Mouse (Mus musculus) midbrain, embryonic 10.5 days (tissue): ENCODE results near the gene Rdh1. TPM values are rescaled to one million over a fixed set of nuclear protein-coding genes. Genes with fewer than 3 reads are reported as not detected.

Experiments
- DNase-seq: peaks from one replicate; pipeline ENCODE4 v3.0.0-alpha.2; 2017; ENCODE audit warnings: low spot score
- H3K27ac ChIP-seq: fragments of 300-500 bp; sonication (generic); replicated peaks from 2 replicates; pipeline ENCODE4 v1.5.1; 2016; ENCODE audit warnings: mild to moderate bottlenecking
- H3K27me3 ChIP-seq: fragments of 300-500 bp; sonication (generic); 2 replicates; pipeline ENCODE4 v1.6.1; 2016; ENCODE audit warnings: low read depth, mild to moderate bottlenecking; ENCODE audit not compliant: poor library complexity, severe bottlenecking
- H3K36me3 ChIP-seq: fragments of 300-500 bp; sonication (generic); 2 replicates; pipeline ENCODE4 v1.6.1; 2016; ENCODE audit warnings: mild to moderate bottlenecking, moderate library complexity
- H3K4me1 ChIP-seq: fragments of 300-500 bp; sonication (generic); 2 replicates; pipeline ENCODE4 v1.6.1; 2016
- H3K4me3 ChIP-seq: fragments of 300-500 bp; sonication (generic); 2 replicates; pipeline ENCODE4 v1.5.1; 2016; ENCODE audit warnings: mild to moderate bottlenecking, moderate library complexity
- H3K9me3 ChIP-seq: fragments of 300-500 bp; sonication (generic); replicated peaks from 2 replicates; pipeline ENCODE4 v1.6.1; 2016; ENCODE audit warnings: mild to moderate bottlenecking
- WGBS: fragments of 180-500 bp; shearing (Covaris S2); methylation state at CpG from one replicate; pipeline ENCODE4 v1.1.7; 2016; 5-methylcytosine and 5-hydroxymethylcytosine counted together
- polyA plus RNA-seq: library from polyadenylated mRNA; unstranded; fragments of >200 nt; fragmentation: Nextera tagmentation; extraction: Ambion mirVana; gene quantifications from 2 replicates; pipeline ENCODE4 v1.2.1, GENCODE M21; 2016

Gene Rdh1
- polyA plus RNA-seq, 1 experiment from 2014 or later: 0.02 TPM

DNA sequence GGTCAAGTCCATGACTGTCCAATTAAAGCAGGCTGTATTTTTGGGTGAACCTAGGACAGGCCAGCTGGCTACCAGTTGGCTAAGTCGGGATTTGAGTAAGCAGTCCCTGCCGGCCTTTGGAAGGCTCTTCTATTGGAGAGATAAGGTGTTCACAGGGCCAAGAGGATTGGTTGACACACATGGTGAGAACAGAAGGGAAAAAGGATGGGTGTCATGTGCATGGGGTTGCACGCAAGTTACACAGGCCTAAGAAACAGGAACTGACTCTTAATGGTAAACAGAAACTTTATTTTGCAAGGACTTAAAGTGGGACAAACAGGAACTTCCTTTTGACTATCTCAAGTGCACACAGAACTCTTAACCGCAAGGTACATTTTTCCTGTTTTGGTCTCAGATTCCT, 22.6 kb upstream of the Rdh1 start:
- H3K27ac ChIP-seq: no peak overlapping the region
- DNase-seq: no peak
- H3K27me3 ChIP-seq: peaks cover 10% of the 10 kb centered on the region
- WGBS: 81% methylated on average over 4 of the region's 4 CpGs
- H3K4me3 ChIP-seq: no peak overlapping the region
- H3K4me1 ChIP-seq: peaks cover 24% of the 10 kb centered on the region
- H3K9me3 ChIP-seq: no peaks in the 10 kb centered on the region
- H3K36me3 ChIP-seq: peaks cover 10% of the 10 kb centered on the region

- no peak overlapping the region for H3K27ac ChIP-seq
- peaks cover 4% of the 10 kb centered on the region for H3K27me3 ChIP-seq
- H3K36me3 ChIP-seq: peaks cover 16% of the 10 kb centered on the region
- H3K4me1 ChIP-seq: peaks cover 24% of the 10 kb centered on the region
- H3K4me3 ChIP-seq: no peak overlapping the region
- 30% methylated on average over 2 of the region's 2 CpGs for WGBS
- no peaks in the 10 kb centered on the region for H3K9me3 ChIP-seq
- DNase-seq: no peak
These were observed 22.0 kb upstream of the Rdh1 start for GRCm38 (mm10) chr10:127737552-127737951.

GRCm38 (mm10) chr10:127738151-127738882, 21.2 kb upstream of the Rdh1 start:
- peaks cover 24% of the 10 kb centered on the region for H3K4me1 ChIP-seq
- WGBS: 55% methylated on average over 13 of the region's 13 CpGs
- peaks cover 5% of the 10 kb centered on the region for H3K9me3 ChIP-seq
- H3K4me3 ChIP-seq: peak overlapping the region; percentile 97; the same call in 1 of the 2 replicates
- peak; percentile 29 for DNase-seq
- H3K27me3 ChIP-seq: peaks cover 4% of the 10 kb centered on the region
- H3K27ac ChIP-seq: no peak overlapping the region
- peaks cover 24% of the 10 kb centered on the region for H3K36me3 ChIP-seq

DNA sequence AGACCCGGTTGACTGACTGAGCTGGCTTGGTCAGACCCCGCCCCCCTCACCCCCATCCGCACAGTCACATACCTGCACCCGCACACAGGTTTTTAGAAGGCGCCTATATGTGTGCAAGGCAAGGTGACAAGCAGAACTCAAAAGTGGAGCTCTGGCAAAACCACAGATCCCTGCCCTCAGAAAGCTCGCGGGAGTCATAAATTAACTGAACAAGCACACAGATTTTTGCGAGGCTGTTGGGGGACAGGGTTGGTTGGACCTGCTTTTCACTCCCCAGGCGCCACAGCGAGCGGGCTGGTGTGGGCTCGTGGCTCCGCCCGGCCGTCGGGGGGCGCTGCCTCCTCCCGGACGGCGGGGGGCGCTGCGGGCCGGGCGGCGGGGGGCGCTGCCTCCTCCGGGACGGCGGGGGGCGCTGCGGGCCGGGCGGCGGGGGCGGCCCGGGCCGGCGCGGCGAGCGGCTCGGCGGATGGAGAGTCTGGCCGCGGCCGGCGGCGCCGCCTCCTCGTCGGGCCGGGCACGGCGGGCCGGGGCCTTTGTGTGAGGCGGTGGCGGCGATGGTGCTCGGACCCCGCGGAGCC, 20.3 kb upstream of the Rdh1 start, which contains the start of gene Zbtb39:
Gene Zbtb39, plus strand, starts transcription at position 456 of the 578 bp plus-strand sequence.
- peaks cover 24% of the 10 kb centered on the region for H3K4me1 ChIP-seq
- peaks cover 10% of the 10 kb centered on the region for H3K9me3 ChIP-seq
- 5% methylated on average over 55 of the region's 61 CpGs for WGBS
- DNase-seq: peak; percentile 75
- H3K27ac ChIP-seq: peak within 1 kb of the TSS; percentile 96
- H3K36me3 ChIP-seq: peaks cover 32% of the 10 kb centered on the region
- H3K27me3 ChIP-seq: peaks cover 4% of the 10 kb centered on the region
- H3K4me3 ChIP-seq: peak within 1 kb of the TSS; percentile 97

DNA sequence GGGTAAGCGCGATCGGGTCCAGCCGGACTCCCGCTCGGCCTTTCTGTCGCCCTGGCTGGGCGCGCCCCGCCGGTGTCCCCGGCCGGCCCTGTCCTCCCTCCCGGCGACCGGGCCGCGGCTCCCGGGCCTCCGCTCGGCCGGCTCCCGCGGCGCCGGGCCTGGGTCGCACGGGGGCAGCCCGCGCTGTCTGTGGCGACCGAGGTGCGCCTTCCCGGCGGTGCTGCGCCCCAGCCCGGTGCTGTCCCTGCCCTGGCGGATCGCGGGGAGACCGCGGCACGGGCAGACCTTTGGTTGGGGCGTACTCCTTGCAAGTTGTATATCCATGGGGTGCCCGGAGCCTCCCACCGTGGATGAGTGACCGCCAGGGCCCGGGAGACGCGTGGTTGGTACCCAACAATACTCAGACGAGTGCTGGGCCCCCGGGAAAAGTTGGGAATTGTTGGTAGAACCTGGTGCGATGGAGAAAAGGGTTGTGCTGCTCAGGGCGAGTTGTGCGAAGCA, 19.8 kb upstream of the Rdh1 start:
- under 1% methylated on average over 54 of the region's 55 CpGs for WGBS
- DNase-seq: peak; percentile 62
- Histone ChIP-seq H3K27me3 (peaks cover 4% of the 10 kb centered on the region), H3K4me3 (peak overlapping the region; percentile 97), H3K27ac (peak overlapping the region; percentile 96), H3K4me1 (peaks cover 24% of the 10 kb centered on the region), H3K9me3 (peaks cover 10% of the 10 kb centered on the region), H3K36me3 (peaks cover 38% of the 10 kb centered on the region)

DNA sequence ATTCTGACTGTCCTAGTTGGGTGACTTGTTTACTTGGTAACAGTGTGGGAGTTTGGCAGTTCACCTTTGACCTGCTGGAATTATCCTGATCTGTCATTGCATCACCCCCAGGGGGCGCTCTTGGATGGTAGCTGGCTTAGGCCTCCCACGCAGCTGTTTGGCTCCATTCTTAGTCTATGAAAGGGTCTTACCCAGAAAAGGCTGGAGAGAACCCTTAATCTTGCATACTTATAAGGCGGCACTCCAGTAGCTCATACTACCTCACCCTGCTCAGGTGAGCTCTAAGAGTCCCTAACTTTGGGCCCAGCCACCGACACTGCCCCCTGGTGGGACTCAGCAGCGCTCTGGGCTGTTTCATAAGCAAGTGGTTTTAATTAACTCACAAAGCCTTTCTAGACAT, 14.9 kb upstream of the Rdh1 start:
- Histone ChIP-seq H3K4me3 (no peak overlapping the region), H3K4me1 (peaks cover 35% of the 10 kb centered on the region), H3K27me3 (peaks cover 1% of the 10 kb centered on the region; the same call in 1 of the 2 replicates), H3K27ac (no peak overlapping the region), H3K9me3 (peaks cover 10% of the 10 kb centered on the region), H3K36me3 (peaks cover 81% of the 10 kb centered on the region)
- peak; percentile 48 for DNase-seq
- 66% methylated on average over 5 of the region's 5 CpGs for WGBS

GRCm38 (mm10) chr10:127745886-127746285, 13.6 kb upstream of the Rdh1 start:
- Histone ChIP-seq H3K27ac (no peak overlapping the region), H3K4me1 (peaks cover 32% of the 10 kb centered on the region), H3K4me3 (no peak overlapping the region), H3K9me3 (peaks cover 10% of the 10 kb centered on the region), H3K36me3 (peaks cover 81% of the 10 kb centered on the region), H3K27me3 (peaks cover 7% of the 10 kb centered on the region)
- DNase-seq: no peak
- WGBS: 91% methylated on average over 5 of the region's 5 CpGs

GRCm38 (mm10) chr10:127747254-127747653, 12.3 kb upstream of the Rdh1 start:
- peaks cover 68% of the 10 kb centered on the region for H3K36me3 ChIP-seq
- H3K9me3 ChIP-seq: peaks cover 10% of the 10 kb centered on the region
- peaks cover 26% of the 10 kb centered on the region for H3K4me1 ChIP-seq
- H3K4me3 ChIP-seq: no peak overlapping the region
- DNase-seq: no peak
- H3K27me3 ChIP-seq: peaks cover 7% of the 10 kb centered on the region
- no peak overlapping the region for H3K27ac ChIP-seq
- WGBS: 96% methylated on average over 8 of the region's 8 CpGs

DNA sequence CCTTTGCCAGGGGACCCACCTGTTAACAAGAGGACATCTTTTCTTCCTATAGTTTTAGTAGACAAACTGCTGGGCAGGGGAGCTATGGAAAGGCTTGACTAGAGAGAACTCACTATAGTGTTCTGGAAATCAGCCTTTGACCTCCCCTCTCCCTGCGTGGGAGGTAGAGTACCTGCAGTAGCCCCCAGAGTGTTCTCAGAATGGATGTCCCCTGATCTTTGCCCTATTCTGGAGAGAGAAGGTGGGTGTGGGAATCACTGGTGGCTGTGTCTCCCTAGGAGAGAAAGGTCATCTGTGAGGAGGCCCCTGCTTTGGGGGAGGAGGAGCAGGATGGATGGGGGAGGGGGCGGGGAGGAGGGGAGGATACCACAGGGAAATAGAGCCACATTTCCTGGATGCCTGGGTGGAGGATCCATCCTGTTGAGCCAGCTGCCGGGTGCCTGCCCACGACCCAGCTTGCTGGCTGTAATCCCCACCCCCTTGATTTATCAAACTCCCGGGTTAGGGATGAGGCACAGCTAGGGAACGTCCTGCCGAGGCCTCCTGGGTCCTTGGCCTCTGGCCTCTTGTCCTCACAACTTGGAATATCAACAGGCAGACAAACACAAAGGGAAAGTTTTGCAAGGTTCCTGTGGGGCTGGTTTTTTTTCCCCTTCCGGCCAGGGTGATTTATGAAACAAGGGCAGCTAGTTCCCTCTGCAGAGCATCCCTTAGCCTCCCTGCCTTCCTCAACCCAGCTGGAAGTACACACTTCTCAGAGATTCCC, 10.5 kb upstream of the Rdh1 start:
- DNase-seq: peak; percentile 22
- peaks cover 26% of the 10 kb centered on the region for H3K4me1 ChIP-seq
- H3K9me3 ChIP-seq: no peaks in the 10 kb centered on the region
- 8% methylated on average over 7 of the region's 8 CpGs for whole genome bisulfite sequencing
- no peak overlapping the region for H3K4me3 ChIP-seq
- H3K27me3 ChIP-seq: peaks cover 7% of the 10 kb centered on the region
- H3K36me3 ChIP-seq: peaks cover 50% of the 10 kb centered on the region
- H3K27ac ChIP-seq: peak overlapping the region; percentile 28; the same call in 1 of the 2 replicates

DNA sequence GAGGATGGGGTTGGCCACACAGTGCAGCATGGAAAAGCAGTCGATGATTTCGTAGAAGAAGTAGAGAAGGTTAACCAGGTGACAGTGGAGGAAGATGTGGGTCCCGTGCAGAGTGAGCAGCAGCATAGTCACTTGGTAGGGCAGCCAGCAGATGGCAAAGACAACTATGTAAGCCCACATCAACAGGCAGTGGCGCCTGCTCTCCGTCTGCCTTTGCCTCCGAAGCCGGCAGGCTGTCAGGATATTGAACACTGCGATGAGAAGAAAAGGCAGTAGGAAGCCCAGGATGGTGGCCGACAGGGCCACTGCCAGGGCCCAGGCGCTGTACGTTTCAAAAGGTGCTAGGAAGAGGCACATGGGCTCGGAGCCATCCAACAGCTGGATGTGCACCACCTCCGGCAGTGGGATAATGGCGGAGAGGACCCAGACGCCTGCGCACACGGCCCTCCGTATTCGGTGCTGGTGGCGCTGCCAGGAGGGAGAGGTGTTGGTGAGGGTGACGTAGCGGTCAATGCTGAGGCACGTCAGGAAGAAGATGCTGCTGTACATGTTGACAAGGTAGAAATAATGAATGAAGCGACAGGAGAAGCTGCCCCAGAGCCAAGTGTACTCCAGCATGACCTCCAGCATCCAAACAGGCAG, 9.3 kb upstream of the Rdh1 start:
- DNase-seq: no peak
- 53% methylated on average over 24 of the region's 24 CpGs for WGBS
- peak overlapping the region; percentile 33 for H3K4me3 ChIP-seq

DNA sequence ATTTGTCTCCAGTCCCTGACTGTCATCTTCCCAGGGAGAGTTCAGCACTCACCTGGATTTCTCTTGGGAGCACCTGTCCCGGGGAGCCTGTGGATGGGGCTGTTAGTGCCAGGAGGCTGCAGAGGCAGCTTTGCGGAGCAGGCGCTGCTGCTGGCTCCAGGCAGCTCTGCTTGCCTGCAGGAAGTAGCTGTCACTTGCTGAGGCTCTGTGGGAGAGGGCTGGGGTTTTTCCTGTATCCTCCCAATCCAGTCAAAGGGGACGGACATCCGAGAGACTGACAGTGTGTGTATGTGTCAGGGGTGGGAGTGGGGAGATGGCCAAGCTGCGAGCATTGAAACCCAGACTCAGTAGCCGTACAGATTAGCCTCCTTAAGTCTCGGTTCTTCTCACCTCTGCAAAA, 8.0 kb upstream of the Rdh1 start, which contains the start of gene Gpr182:
Gene Gpr182, minus strand, starts transcription at position 185 of the 400 bp plus-strand sequence.
- 61% methylated on average over 8 of the region's 8 CpGs for WGBS
- Histone ChIP-seq H3K4me1 (peaks cover 26% of the 10 kb centered on the region), H3K27me3 (peaks cover 7% of the 10 kb centered on the region), H3K27ac (no peak within 1 kb of the TSS), H3K36me3 (peaks cover 26% of the 10 kb centered on the region), H3K9me3 (no peaks in the 10 kb centered on the region), H3K4me3 (no peak within 1 kb of the TSS)
- no peak for DNase-seq

More for the DNA sequence above, 9.3 kb upstream of the Rdh1 start:
- peaks cover 7% of the 10 kb centered on the region for H3K27me3 ChIP-seq
- peaks cover 26% of the 10 kb centered on the region for H3K4me1 ChIP-seq
- H3K9me3 ChIP-seq: no peaks in the 10 kb centered on the region
- H3K27ac ChIP-seq: peak overlapping the region; percentile 38
- H3K36me3 ChIP-seq: peaks cover 39% of the 10 kb centered on the region

- 83% methylated on average over 6 of the region's 6 CpGs for WGBS
- Histone ChIP-seq H3K27me3 (peaks cover 6% of the 10 kb centered on the region), H3K36me3 (no peaks in the 10 kb centered on the region), H3K9me3 (no peaks in the 10 kb centered on the region), H3K27ac (no peak overlapping the region), H3K4me1 (peaks cover 9% of the 10 kb centered on the region), H3K4me3 (no peak overlapping the region)
- no peak for DNase-seq
These were observed 4.9 kb upstream of the Rdh1 start for GRCm38 (mm10) chr10:127754566-127755166.
